Mouse (Mus musculus): ENCODE results near the gene Psg18.
"Not testable (repeated sequence)": the region's sequence is repeated elsewhere in the genome, so short reads cannot be mapped to it uniquely, and the experiment has no call there.

Psg18 gene

GRCm38 (mm10) chr7:18354909-18355308, at the start of gene Psg18:
Gene Psg18, minus strand, starts transcription at chr7:18355009.
- DNase-seq = not testable (repeated sequence)

- DNase-seq = no peak
Measured at GRCm38 (mm10) chr7:18403407-18403806, 48.6 kb upstream of the Psg18 start.

- DNase-seq = no peak
Measured at GRCm38 (mm10) chr7:18402527-18403237, 47.9 kb upstream of the Psg18 start.

- not testable (repeated sequence) for DNase-seq
Measured at GRCm38 (mm10) chr7:18391483-18391882, 36.7 kb upstream of the Psg18 start.

- DNase-seq = no peak
Measured at GRCm38 (mm10) chr7:18378295-18378694, 23.5 kb upstream of the Psg18 start.

- DNase-seq = not testable (repeated sequence)
Measured at GRCm38 (mm10) chr7:18335411-18335810, 19.4 kb downstream of the Psg18 start.

All from thymus, postnatal 25 days (tissue).